Comparison of ENCODE assay signal across 18 mouse cellular contexts in genomic region chr2:144700608-144701007, GRCm38 (mm10).
"Had no signal": no experiment of that assay in that cellular context is flagged by ENCODE, and none has a peak within 500 bp of the region (broad histone marks: within the 10 kb centered on the region; RNA-seq: fewer than 3 reads in every experiment).

No protein-coding gene starts in this region.

- H3K4me1 ChIP-seq: midbrain, embryonic 10.5 days; midbrain, embryonic 12.5 days; neural tube, embryonic 13.5 days had no signal

- H3K9ac ChIP-seq: liver, embryonic 14.5 days; lung, embryonic 14.5 days; midbrain, embryonic 12.5 days; neural tube, embryonic 13.5 days; neural tube, embryonic 15.5 days had no signal

- H3K27ac ChIP-seq: liver, embryonic 14.5 days; midbrain, embryonic 10.5 days; midbrain, embryonic 12.5 days; neural tube, embryonic 13.5 days; neural tube, embryonic 15.5 days had no signal

- H3K27me3 ChIP-seq: midbrain, embryonic 12.5 days; neural tube, embryonic 13.5 days; neural tube, embryonic 15.5 days had no signal

- H3K36me3 ChIP-seq: midbrain, embryonic 10.5 days; midbrain, embryonic 12.5 days; neural tube, embryonic 13.5 days; neural tube, embryonic 15.5 days had no signal

- H3K4me3 ChIP-seq: midbrain, embryonic 10.5 days; midbrain, embryonic 12.5 days; myocyte; neural tube, embryonic 13.5 days; neural tube, embryonic 15.5 days had no signal

- DNase-seq: lung, adult 18-20 months; lung, embryonic 14.5 days; lung, postnatal 10 days; lung, postnatal 4 days; midbrain, embryonic 14.5 days; right cerebral cortex, adult 18-20 months; right cerebral cortex, postnatal 25 days; right cerebral cortex, postnatal 4 days; spleen, adult 18-20 months; thymus, adult 2 months; thymus, postnatal 25 days; thymus, postnatal 4 days had no signal

- H3K4me2 ChIP-seq: lung, embryonic 14.5 days; midbrain, embryonic 12.5 days; neural tube, embryonic 13.5 days; neural tube, embryonic 15.5 days had no signal

- H3K9me3 ChIP-seq: midbrain, embryonic 10.5 days; midbrain, embryonic 12.5 days; neural tube, embryonic 15.5 days had no signal
